Mouse (Mus musculus) adrenal gland, adult 8-10 months (tissue): ENCODE measurements around the gene Raet1e. TPM values are rescaled to one million over a fixed set of nuclear protein-coding genes. Genes with fewer than 3 reads are reported as not detected.
"Not testable (repeated sequence)": the region's sequence is repeated elsewhere in the genome, so short reads cannot be mapped to it uniquely, and the experiment has no call there.

Experiments
- DNase-seq: peaks from one replicate; pipeline ENCODE4 v3.0.0; 2022
- total RNA-seq, 4 experiments: library from RNA; stranded (reverse); gene quantifications; 2 replicates each; pipeline ENCODE4 v1.2.4; 2022

The Raet1e gene
- total RNA-seq, 4 experiments from 2014 or later, result 2.4 to 3.8 TPM; not detected in 2

- not testable (repeated sequence) for DNase-seq
Observed at GRCm38 (mm10) chr10:22362466-22362865, 204.1 kb downstream of the Raet1e start.

DNA sequence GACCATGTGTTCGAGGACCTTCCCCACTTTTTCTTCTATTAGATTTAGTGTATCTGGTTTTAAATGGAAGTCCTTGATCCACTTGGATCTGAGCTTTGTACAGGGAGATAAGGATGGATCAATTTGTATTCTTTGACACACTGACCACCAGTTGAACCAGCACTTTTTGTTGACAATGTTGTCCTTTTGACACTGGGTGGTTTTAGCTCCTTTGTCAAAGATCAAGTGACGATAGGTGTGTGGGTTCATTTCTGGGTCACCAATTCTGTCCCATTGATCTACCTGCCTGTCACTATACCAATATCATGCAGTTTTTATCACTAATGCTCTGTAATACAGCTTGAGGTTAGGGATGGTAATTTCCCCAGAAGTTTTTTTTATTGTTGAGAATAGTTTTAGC is 206.5 kb downstream of the Raet1e start:
- not testable (repeated sequence) for DNase-seq

- DNase-seq, result not testable (repeated sequence)
Observed at GRCm38 (mm10) chr10:22381226-22381625, 222.9 kb downstream of the Raet1e start.

DNA sequence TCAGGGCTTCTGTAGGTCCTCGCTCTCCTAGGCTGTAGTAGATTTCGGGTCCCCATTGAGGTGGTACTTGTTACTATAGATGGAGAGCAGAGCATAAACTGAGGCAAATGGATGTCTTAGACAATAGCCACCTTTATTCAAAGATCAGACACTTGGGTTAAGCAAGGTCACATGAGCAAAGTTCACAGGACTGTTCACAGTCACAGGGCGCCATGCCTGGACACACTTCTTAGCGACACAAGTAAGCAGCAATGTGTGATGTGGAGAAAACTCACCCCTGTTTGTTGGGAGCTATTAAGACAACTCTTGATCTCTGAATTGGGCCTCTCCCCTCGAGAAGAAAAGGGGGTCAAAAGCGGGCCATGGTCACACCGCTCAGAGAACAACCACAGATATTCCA is 231.8 kb downstream of the Raet1e start:
- DNase-seq, result not testable (repeated sequence)

GRCm38 (mm10) chr10:22391616-22392015 is 233.2 kb downstream of the Raet1e start:
- not testable (repeated sequence) for DNase-seq

GRCm38 (mm10) chr10:22393028-22393824 is 234.9 kb downstream of the Raet1e start:
- not testable (repeated sequence) for DNase-seq

- DNase-seq, result not testable (repeated sequence)
Observed at GRCm38 (mm10) chr10:22396680-22397079, 238.3 kb downstream of the Raet1e start.

DNA sequence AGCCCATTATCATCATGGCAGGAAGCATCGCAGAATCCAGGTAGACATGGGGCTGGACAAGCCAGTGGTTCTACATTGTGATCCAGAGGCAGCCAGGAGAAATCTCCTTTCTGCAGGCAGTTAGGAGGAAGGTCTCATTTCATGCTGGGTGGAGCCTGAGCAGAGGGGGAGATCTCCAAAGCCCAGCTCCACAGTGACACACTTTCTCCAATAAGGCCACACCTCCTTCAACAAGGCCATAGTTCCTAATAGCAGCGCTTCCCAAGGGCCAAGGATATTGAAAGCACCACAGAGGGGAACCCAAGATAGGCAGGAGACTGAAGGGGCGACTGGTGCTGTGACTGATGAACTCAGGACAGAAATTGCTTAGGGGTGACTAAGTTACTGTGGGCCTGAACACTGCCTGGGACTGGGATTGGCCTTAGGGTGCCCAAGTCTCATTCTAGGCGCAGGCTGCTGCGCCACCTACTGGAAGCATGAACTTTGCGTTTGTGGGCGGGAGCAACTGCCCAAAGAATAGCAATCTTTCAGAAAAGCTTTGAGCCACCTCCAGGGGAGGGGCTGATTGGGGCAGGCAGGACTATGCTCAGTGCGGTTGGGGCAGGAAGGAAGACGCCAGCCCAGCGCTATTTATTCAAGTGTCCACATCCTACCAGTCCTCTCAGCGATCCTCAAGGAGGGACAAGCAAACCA is 244.0 kb downstream of the Raet1e start:
- peak; percentile 14 for DNase-seq

- not testable (repeated sequence) for DNase-seq
Observed at GRCm38 (mm10) chr10:22413702-22414494, 255.5 kb downstream of the Raet1e start.

Other genes with a start within 250 kb of the Raet1e start
- not detected for gene 4930444G20Rik, start 90.5 kb upstream of the Raet1e start, total RNA-seq
- gene E030030I06Rik, start 9.3 kb upstream of the Raet1e start, total RNA-seq, result 1 to 10 TPM; 3.8 to 8.9 (median 7.0) TPM
- under 1 TPM in 1 of 4 experiments, not detected in 3; 0.38 TPM for gene H60b, start within 50 bp of the Raet1e start, total RNA-seq
- gene Raet1d, start 202.0 kb downstream of the Raet1e start, total RNA-seq, result not detected